Mouse (Mus musculus) olfactory bulb, adult 2 months (tissue): Measurements from ENCODE around the gene Slc25a3.

Source experiments
- CTCF ChIP-seq: fragments of 200-500 bp; IDR thresholded peaks from 2 replicates; pipeline ENCODE4 v1.5.1; 2012; ENCODE audit warnings: low read depth, mild to moderate bottlenecking, low read length, moderate library complexity; ENCODE audit not compliant: insufficient read depth
- POLR2A ChIP-seq: fragments of 200-500 bp; IDR thresholded peaks from 2 replicates; pipeline ENCODE4 v1.6.1; 2012; ENCODE audit warnings: mild to moderate bottlenecking, low read depth, low read length, moderate library complexity; ENCODE audit not compliant: insufficient read depth

- TF ChIP-seq CTCF (no peak), POLR2A (no peak)
Measured at GRCm38 (mm10) chr10:91166890-91167289, 43.0 kb upstream of the Slc25a3 start.
